Mouse (Mus musculus): ENCODE results near the gene Arglu1.
A peak's percentile ranks its signal among the peaks of the same experiment; 100 is the strongest.

Gene Arglu1

DNA sequence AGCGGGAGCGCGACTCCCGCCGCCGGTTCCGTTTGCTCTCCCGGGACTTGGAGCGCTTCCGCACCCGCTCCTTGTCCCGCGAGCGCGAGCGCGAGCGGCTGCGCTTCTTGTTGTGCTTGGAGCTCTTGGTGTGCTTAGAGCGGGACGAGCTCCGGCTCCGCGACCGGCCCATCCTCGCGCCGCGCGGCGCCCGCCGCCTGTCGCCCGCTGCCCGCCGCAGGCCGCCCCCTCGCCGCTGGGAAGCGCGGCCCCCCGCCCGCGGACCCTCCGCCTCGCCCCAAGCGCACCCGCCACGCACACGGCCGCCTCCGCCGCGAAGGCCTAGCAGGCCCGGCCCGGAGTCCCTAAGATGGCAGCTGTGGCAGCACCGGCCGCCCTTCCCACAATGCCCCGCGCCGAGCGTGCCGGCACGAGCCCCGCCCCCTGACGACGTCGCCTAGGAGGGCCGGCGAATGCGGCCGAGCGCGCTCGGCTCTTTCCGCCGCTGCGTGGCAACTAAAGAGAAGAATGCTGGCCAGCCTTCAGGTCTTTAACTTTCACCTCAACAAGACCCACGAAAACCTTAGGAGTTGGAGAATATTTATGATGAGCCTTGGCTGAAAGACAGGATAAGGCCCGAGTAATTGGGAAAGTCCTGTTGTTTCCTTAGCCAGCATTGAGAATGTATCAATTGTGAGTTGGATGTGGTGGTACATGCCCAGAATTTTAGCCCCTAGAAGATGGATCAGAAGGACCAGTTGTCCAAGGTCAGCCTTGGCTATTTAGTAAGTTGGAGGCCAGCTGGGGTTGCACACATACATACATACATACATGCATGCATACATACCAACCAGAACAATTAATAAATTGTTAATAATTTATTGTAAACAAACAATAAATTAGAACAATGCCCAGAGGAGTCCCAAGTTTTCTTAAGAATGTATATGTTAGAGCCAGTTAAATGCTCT, at the start of gene Arglu1:
TSS of gene Arglu1 (minus strand) at position 376 of the 947 bp plus-strand sequence.
- TF ChIP-seq POU5F1 (IDR thresholded peaks at IDR 0.05; ENCODE audit: borderline replicate concordance, low read length) (no peak), NANOG (IDR thresholded peaks at IDR 0.05; ENCODE audit: borderline replicate concordance, low read length) (no peak), CTCF (conservative IDR thresholded peaks at IDR 0.05; ENCODE audit: low read length) (no peak)
- no peaks in the 10 kb centered on the region for H3K9me3 ChIP-seq (ENCODE audit: low read length)
- peaks cover 30% of the 10 kb centered on the region for H3K36me3 ChIP-seq (ENCODE audit: insufficient read depth, low read length)
- H3K4me1 ChIP-seq (replicated peaks; ENCODE audit: low read depth, low read length) = peaks cover 49% of the 10 kb centered on the region
- peaks cover 20% of the 10 kb centered on the region for H3K27me3 ChIP-seq (ENCODE audit: insufficient read depth, low read length)
- H3K4me3 ChIP-seq (replicated peaks; ENCODE audit: low read length) = peak within 1 kb of the TSS; percentile 90

DNA sequence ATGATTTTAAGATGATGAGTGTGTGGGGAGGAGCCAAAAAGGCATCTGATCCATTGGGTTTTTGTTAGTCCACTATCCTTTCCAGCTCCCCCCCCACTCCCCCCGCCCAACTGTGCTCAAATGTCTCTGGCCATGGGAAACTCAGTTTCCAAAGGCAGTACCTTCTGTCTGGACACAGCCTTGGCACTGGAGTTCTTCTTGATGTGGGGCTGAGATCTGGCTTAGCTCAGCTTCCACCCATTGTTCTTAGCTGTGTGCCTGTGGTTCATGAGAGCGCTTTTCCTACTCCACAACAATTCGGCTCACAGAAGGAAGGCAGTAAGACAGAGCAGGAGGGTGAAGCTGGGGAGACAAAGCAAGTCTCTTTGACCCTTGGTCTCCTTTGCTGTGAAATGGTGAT, 47.0 kb upstream of the Arglu1 start:
- Histone ChIP-seq H3K4me1 (replicated peaks; ENCODE audit: low read depth, low read length) (no peaks in the 10 kb centered on the region), H3K4me3 (replicated peaks; ENCODE audit: low read length) (no peak overlapping the region)

DNA sequence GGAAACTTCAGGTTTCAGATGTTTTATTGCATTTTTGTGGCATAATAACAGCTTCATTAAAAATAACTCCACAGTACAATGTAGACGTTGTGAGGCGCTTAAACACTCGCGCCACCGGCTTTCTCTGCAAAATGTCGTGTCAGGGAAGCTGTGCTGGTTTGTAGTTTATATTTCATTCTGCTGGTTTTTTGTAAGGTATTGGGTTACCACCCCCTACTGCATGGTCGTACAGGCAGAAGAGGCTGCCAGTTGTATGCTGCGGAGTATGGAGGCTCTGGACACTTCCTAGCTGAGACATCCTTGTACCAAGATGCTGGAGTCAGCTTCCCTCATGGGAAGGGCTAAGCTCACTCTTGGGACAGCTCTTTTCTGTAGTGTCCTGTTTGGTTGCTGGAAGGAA, 46.5 kb upstream of the Arglu1 start:
- H3K36me3 ChIP-seq (ENCODE audit: insufficient read depth, low read length) = no peaks in the 10 kb centered on the region
- no peaks in the 10 kb centered on the region for H3K9me3 ChIP-seq (ENCODE audit: low read length)
- H3K4me1 ChIP-seq (replicated peaks; ENCODE audit: low read depth, low read length) = no peaks in the 10 kb centered on the region
- H3K27me3 ChIP-seq (ENCODE audit: insufficient read depth, low read length) = no peaks in the 10 kb centered on the region; the same call in 1 of the 2 replicates
- H3K4me3 ChIP-seq (replicated peaks; ENCODE audit: low read length) = no peak overlapping the region
- no peak for TF ChIP-seq NANOG (IDR thresholded peaks at IDR 0.05; ENCODE audit: borderline replicate concordance, low read length)
- TF ChIP-seq CTCF (conservative IDR thresholded peaks at IDR 0.05; ENCODE audit: low read length) = no peak
- no peak for TF ChIP-seq POU5F1 (IDR thresholded peaks at IDR 0.05; ENCODE audit: borderline replicate concordance, low read length)

More for the DNA sequence above, 47.0 kb upstream of the Arglu1 start:
- H3K27me3 ChIP-seq (ENCODE audit: insufficient read depth, low read length) = no peaks in the 10 kb centered on the region; the same call in 1 of the 2 replicates
- H3K36me3 ChIP-seq (ENCODE audit: insufficient read depth, low read length) = no peaks in the 10 kb centered on the region
- H3K9me3 ChIP-seq (ENCODE audit: low read length) = no peaks in the 10 kb centered on the region
- no peak for TF ChIP-seq NANOG (IDR thresholded peaks at IDR 0.05; ENCODE audit: borderline replicate concordance, low read length)
- TF ChIP-seq CTCF (conservative IDR thresholded peaks at IDR 0.05; ENCODE audit: low read length) = no peak
- no peak for TF ChIP-seq POU5F1 (IDR thresholded peaks at IDR 0.05; ENCODE audit: borderline replicate concordance, low read length)

GRCm38 (mm10) chr8:8733804-8734203, 43.5 kb upstream of the Arglu1 start:
- Histone ChIP-seq H3K4me3 (replicated peaks; ENCODE audit: low read length) (no peak overlapping the region), H3K9me3 (ENCODE audit: low read length) (no peaks in the 10 kb centered on the region)
- TF ChIP-seq CTCF (conservative IDR thresholded peaks at IDR 0.05; ENCODE audit: low read length) (peak; percentile 80), POU5F1 (IDR thresholded peaks at IDR 0.05; ENCODE audit: borderline replicate concordance, low read length) (no peak), NANOG (IDR thresholded peaks at IDR 0.05; ENCODE audit: borderline replicate concordance, low read length) (no peak)

GRCm38 (mm10) chr8:8728643-8729042, 38.3 kb upstream of the Arglu1 start:
- Histone ChIP-seq H3K27me3 (ENCODE audit: insufficient read depth, low read length) (no peaks in the 10 kb centered on the region; the same call in 1 of the 2 replicates), H3K9me3 (ENCODE audit: low read length) (no peaks in the 10 kb centered on the region), H3K4me1 (replicated peaks; ENCODE audit: low read depth, low read length) (0 out of 2 replicates have a peak, but pooled peaks cover 2% of the 10 kb centered on the region), H3K4me3 (replicated peaks; ENCODE audit: low read length) (no peak overlapping the region), H3K36me3 (ENCODE audit: insufficient read depth, low read length) (no peaks in the 10 kb centered on the region)
- no peak for TF ChIP-seq POU5F1 (IDR thresholded peaks at IDR 0.05; ENCODE audit: borderline replicate concordance, low read length)
- TF ChIP-seq CTCF (conservative IDR thresholded peaks at IDR 0.05; ENCODE audit: low read length) = no peak
- TF ChIP-seq NANOG (IDR thresholded peaks at IDR 0.05; ENCODE audit: borderline replicate concordance, low read length) = no peak

More at GRCm38 (mm10) chr8:8733804-8734203, 43.5 kb upstream of the Arglu1 start:
- Histone ChIP-seq H3K4me1 (replicated peaks; ENCODE audit: low read depth, low read length) (no peaks in the 10 kb centered on the region), H3K27me3 (ENCODE audit: insufficient read depth, low read length) (no peaks in the 10 kb centered on the region; the same call in 1 of the 2 replicates), H3K36me3 (ENCODE audit: insufficient read depth, low read length) (no peaks in the 10 kb centered on the region)

DNA sequence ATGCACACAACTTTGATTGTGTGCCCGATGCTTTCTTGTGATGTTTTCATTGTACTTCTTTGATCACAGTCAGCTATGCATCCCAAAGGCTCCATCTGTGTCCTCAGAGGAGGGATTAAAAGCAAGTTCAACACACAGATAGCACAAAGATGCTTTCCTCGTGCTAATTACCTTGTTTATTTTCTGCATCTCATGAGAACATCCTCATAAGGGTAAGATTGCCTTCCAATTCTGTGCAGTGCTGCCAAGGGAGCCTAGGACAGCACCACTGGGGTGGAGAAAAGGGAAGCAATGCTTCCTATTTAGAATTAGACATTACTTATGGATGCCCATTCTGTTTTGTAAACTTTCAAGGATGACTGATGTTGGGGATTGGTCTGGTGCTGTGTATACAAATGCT, 36.2 kb upstream of the Arglu1 start:
- TF ChIP-seq NANOG (IDR thresholded peaks at IDR 0.05; ENCODE audit: borderline replicate concordance, low read length) (no peak), POU5F1 (IDR thresholded peaks at IDR 0.05; ENCODE audit: borderline replicate concordance, low read length) (no peak), CTCF (conservative IDR thresholded peaks at IDR 0.05; ENCODE audit: low read length) (no peak)

DNA sequence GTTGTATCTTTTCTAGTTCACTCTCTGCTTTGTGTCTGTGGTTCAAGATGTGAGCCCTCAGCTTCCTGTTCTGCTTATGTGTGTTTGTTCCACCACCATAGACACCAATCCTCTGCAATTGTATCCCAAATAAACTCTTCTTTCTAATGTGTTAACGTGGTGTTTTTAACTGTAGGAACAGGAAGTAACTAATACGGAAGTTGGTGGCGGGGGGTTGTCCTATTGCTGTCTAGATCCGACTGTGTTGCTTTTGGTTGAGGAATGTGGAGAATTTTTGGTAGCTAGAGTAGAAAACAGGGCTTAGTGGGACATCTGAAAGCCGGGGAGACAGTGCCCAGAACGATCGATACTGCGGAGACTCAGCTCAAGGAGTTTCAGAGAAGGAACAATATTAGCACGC, 14.5 kb upstream of the Arglu1 start:
- no peaks in the 10 kb centered on the region for H3K36me3 ChIP-seq (ENCODE audit: insufficient read depth, low read length)
- peaks cover 10% of the 10 kb centered on the region for H3K4me1 ChIP-seq (replicated peaks; ENCODE audit: low read depth, low read length)
- TF ChIP-seq NANOG (IDR thresholded peaks at IDR 0.05; ENCODE audit: borderline replicate concordance, low read length) (no peak), POU5F1 (IDR thresholded peaks at IDR 0.05; ENCODE audit: borderline replicate concordance, low read length) (no peak), CTCF (conservative IDR thresholded peaks at IDR 0.05; ENCODE audit: low read length) (no peak)
- peaks cover 25% of the 10 kb centered on the region for H3K27me3 ChIP-seq (ENCODE audit: insufficient read depth, low read length)
- H3K9me3 ChIP-seq (ENCODE audit: low read length) = no peaks in the 10 kb centered on the region
- H3K4me3 ChIP-seq (replicated peaks; ENCODE audit: low read length) = no peak overlapping the region

More for the DNA sequence above, 36.2 kb upstream of the Arglu1 start:
- H3K4me3 ChIP-seq (replicated peaks; ENCODE audit: low read length) = no peak overlapping the region
- H3K9me3 ChIP-seq (ENCODE audit: low read length) = no peaks in the 10 kb centered on the region
- H3K36me3 ChIP-seq (ENCODE audit: insufficient read depth, low read length) = no peaks in the 10 kb centered on the region
- H3K27me3 ChIP-seq (ENCODE audit: insufficient read depth, low read length) = no peaks in the 10 kb centered on the region
- 0 out of 2 replicates have a peak, but pooled peaks cover 5% of the 10 kb centered on the region for H3K4me1 ChIP-seq (replicated peaks; ENCODE audit: low read depth, low read length)

DNA sequence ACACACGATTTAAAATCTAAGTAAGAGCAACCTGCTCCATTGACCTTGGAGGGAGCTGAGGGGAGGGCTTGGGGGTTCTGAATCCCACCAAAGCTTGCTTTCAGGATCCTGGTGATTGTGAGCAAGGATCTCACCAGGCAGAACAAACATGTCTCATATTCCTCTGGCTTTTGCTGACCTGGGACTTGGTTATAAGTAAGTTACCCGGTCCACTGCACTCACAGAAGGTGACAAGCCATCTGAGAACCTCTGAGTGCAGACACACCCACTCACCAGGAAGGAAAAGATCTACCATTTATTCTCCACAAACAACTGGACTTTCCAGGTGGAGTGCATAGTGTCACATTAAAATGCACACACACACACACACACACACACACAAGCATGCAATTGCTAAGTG, 13.3 kb upstream of the Arglu1 start:
- Histone ChIP-seq H3K9me3 (ENCODE audit: low read length) (no peaks in the 10 kb centered on the region), H3K4me3 (replicated peaks; ENCODE audit: low read length) (no peak overlapping the region), H3K27me3 (ENCODE audit: insufficient read depth, low read length) (peaks cover 24% of the 10 kb centered on the region), H3K36me3 (ENCODE audit: insufficient read depth, low read length) (no peaks in the 10 kb centered on the region), H3K4me1 (replicated peaks; ENCODE audit: low read depth, low read length) (peaks cover 21% of the 10 kb centered on the region)
- TF ChIP-seq CTCF (conservative IDR thresholded peaks at IDR 0.05; ENCODE audit: low read length) (no peak), NANOG (IDR thresholded peaks at IDR 0.05; ENCODE audit: borderline replicate concordance, low read length) (no peak), POU5F1 (IDR thresholded peaks at IDR 0.05; ENCODE audit: borderline replicate concordance, low read length) (no peak)

Data from E14TG2a.4 (cell line).